Mouse (Mus musculus): Measurements from ENCODE around the gene Psmd9.

Psmd9 gene

GRCm38 (mm10) chr5:123151707-123152362, 17.4 kb upstream of the Psmd9 start:
- DNase-seq, result no peak

GRCm38 (mm10) chr5:123152901-123153300, 16.3 kb upstream of the Psmd9 start:
- no peak for DNase-seq

GRCm38 (mm10) chr5:123155425-123155824, 13.8 kb upstream of the Psmd9 start:
- DNase-seq, result peak; percentile 75 to 83

GRCm38 (mm10) chr5:123156763-123157162, 12.4 kb upstream of the Psmd9 start:
- DNase-seq, result no peak

- no peak for DNase-seq
Measured at GRCm38 (mm10) chr5:123157972-123158371, 11.2 kb upstream of the Psmd9 start.

GRCm38 (mm10) chr5:123159446-123159845, 9.8 kb upstream of the Psmd9 start:
- DNase-seq, result no peak

- DNase-seq, result no peak
Measured at GRCm38 (mm10) chr5:123159866-123160265, 9.3 kb upstream of the Psmd9 start.

GRCm38 (mm10) chr5:123160341-123160740, 8.9 kb upstream of the Psmd9 start:
- no peak for DNase-seq

- no peak for DNase-seq
Measured at GRCm38 (mm10) chr5:123162942-123163341, 6.3 kb upstream of the Psmd9 start.

GRCm38 (mm10) chr5:123166437-123166836, 2.8 kb upstream of the Psmd9 start:
- no peak for DNase-seq

- DNase-seq, result no peak
Measured at GRCm38 (mm10) chr5:123167591-123167990, 1.6 kb upstream of the Psmd9 start.

GRCm38 (mm10) chr5:123170365-123170764, 1.2 kb downstream of the Psmd9 start:
- no peak for DNase-seq

- DNase-seq, result peak; percentile 87 to 91
Measured at GRCm38 (mm10) chr5:123171646-123172350, 2.6 kb downstream of the Psmd9 start.

GRCm38 (mm10) chr5:123178792-123179191, 9.6 kb downstream of the Psmd9 start:
- no peak for DNase-seq

GRCm38 (mm10) chr5:123180390-123180789, 11.2 kb downstream of the Psmd9 start:
- DNase-seq, result no peak

GRCm38 (mm10) chr5:123181536-123181935, 12.3 kb downstream of the Psmd9 start:
- DNase-seq, result no peak

- no peak for DNase-seq
Measured at GRCm38 (mm10) chr5:123182651-123183050, 13.4 kb downstream of the Psmd9 start, which contains the start of gene Hpd. TSS of gene Hpd (minus strand) at chr5:123182727.

GRCm38 (mm10) chr5:123185966-123186365, 16.8 kb downstream of the Psmd9 start:
- no peak for DNase-seq

GRCm38 (mm10) chr5:123187306-123187705, 18.1 kb downstream of the Psmd9 start:
- no peak for DNase-seq

GRCm38 (mm10) chr5:123190912-123191311, 21.7 kb downstream of the Psmd9 start:
- no peak for DNase-seq

GRCm38 (mm10) chr5:123191427-123191826, 22.2 kb downstream of the Psmd9 start:
- no peak for DNase-seq

- no peak for DNase-seq
Measured at GRCm38 (mm10) chr5:123192606-123193150, 23.5 kb downstream of the Psmd9 start.

- DNase-seq, result no peak
Measured at GRCm38 (mm10) chr5:123193436-123193835, 24.2 kb downstream of the Psmd9 start.

- no peak for DNase-seq
Measured at GRCm38 (mm10) chr5:123194856-123195255, 25.6 kb downstream of the Psmd9 start.
